Mouse (Mus musculus): ENCODE data around the gene Skap1. TPM values are rescaled to one million over a fixed set of nuclear protein-coding genes. Genes with fewer than 3 reads are reported as not detected.

The Skap1 gene
- polyA plus RNA-seq, 1 experiment from 2014 or later, result 10.6 TPM

DNA sequence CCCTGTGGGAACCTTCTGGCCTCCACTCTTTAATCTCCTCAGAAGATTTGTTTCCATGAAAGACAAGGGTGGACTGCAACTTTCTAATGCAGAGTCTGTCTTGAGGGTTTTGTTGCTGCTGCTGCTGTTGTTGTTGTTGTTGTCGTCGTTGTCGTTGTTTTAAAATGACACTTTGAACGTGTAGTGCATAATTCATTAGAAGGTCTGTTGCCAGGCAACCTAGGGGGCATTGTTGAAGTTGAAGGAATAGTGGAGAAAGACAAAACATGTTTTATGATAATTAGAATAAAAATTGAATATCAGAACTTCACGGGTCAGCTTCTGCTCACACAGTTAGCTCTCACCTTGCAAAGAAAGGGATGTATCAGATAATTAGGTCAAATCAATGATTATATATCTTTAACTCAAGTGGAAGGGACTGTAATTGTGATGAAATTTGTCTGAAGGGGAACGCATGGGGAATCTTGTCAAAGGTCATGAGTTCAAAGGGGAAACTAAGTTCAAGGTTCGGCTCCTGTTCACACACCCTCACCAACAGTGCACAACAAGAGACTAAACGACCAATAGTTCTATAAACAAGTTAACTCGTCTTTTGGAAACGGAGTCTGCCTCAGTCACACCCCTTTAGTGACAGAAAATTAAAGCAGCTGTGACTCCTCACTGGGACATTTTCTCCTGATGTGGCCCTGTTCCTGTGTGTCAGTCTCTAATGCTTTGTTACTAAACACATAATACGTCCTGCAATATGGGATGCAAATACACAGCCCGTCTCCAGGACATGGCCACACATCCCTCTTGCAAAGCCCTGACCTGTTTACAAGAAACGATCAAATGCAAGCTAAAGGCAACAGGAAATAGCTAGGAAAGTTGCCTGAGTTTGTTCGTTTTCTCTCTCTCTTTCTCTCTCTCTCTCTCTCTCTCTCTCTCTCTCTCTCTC lies 112.4 kb downstream of the Skap1 start:
- no peak for ATAC-seq (replicated peaks; ENCODE audit: low FRiP score)
- H3K4me2 ChIP-seq, result no peak overlapping the region
- H3K9me3 ChIP-seq (replicated peaks), result no peaks in the 10 kb centered on the region
- WGBS, result 34% methylated on average over 14 of the region's 14 CpGs
- no peaks in the 10 kb centered on the region for H3K27me3 ChIP-seq
- no peaks in the 10 kb centered on the region for H3K36me3 ChIP-seq
- H3K9ac ChIP-seq, result no peak overlapping the region
- H3K27ac ChIP-seq, result no peak overlapping the region
- peaks cover 45% of the 10 kb centered on the region for H3K4me1 ChIP-seq
- H3K4me3 ChIP-seq (replicated peaks), result no peak overlapping the region

DNA sequence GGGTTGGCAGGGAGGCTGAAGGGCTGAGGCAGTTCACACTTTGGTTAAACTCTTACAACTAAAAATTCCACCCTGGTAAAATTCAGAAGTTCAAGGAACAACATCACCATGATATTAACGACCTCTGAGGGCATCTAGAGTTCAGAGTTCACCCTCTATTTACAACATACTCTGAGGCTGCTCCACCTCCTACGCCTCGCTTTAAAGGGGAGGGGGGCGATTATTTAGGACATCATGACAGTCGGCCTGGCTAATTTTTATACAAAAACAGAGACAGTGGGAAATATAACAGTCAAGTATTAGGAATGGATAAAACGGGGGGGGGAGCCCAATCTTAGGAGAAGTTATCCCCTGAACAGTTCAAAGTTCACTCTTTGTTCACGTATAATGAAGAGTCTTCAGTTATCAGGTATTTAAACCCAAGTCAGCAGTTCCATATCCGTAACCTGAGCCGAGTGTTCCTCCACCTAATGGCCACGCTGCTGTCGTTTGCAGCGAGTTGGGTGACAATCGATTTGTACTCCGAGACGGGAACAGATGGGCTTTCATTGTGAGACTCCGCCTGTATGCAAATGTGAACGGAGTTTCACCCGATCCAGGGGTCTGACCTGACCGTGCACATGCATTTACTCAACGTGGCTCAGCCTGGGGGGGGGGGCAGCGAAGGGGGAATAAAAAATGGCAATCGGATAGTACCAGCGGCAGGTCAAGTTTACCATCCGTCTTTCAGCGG lies 114.3 kb downstream of the Skap1 start:
- peak overlapping the region; percentile 73 for H3K27ac ChIP-seq
- 3% methylated on average over 25 of the region's 25 CpGs for WGBS

GRCm38 (mm10) chr11:96581604-96582384 lies 117.4 kb downstream of the Skap1 start:
- H3K4me1 ChIP-seq, result peaks cover 46% of the 10 kb centered on the region
- ATAC-seq (replicated peaks; ENCODE audit: low FRiP score), result peak; percentile 64; the same call in 1 of the 2 replicates
- H3K4me3 ChIP-seq (replicated peaks), result no peak overlapping the region
- H3K27ac ChIP-seq, result no peak overlapping the region
- H3K36me3 ChIP-seq, result no peaks in the 10 kb centered on the region
- H3K9ac ChIP-seq, result no peak overlapping the region
- no peak overlapping the region for H3K4me2 ChIP-seq
- WGBS, result 45% methylated on average over 10 of the region's 10 CpGs
- no peaks in the 10 kb centered on the region for H3K27me3 ChIP-seq
- H3K9me3 ChIP-seq (replicated peaks), result no peaks in the 10 kb centered on the region

More for the DNA sequence above, 114.3 kb downstream of the Skap1 start:
- H3K36me3 ChIP-seq, result no peaks in the 10 kb centered on the region
- no peaks in the 10 kb centered on the region for H3K9me3 ChIP-seq (replicated peaks)
- H3K27me3 ChIP-seq, result no peaks in the 10 kb centered on the region
- peak overlapping the region; percentile 57 for H3K4me2 ChIP-seq
- ATAC-seq (replicated peaks; ENCODE audit: low FRiP score), result peak; percentile 62; the same call in 1 of the 2 replicates
- peaks cover 53% of the 10 kb centered on the region for H3K4me1 ChIP-seq
- 0 out of 2 replicates have a peak overlapping the region, but pooled peaks have one; percentile 6 for H3K9ac ChIP-seq
- peak overlapping the region; percentile 29 for H3K4me3 ChIP-seq (replicated peaks)

- Histone ChIP-seq H3K27ac (no peak overlapping the region), H3K9me3 (replicated peaks) (no peaks in the 10 kb centered on the region), H3K4me1 (peaks cover 40% of the 10 kb centered on the region), H3K4me2 (no peak overlapping the region), H3K9ac (no peak overlapping the region), H3K27me3 (0 out of 2 replicates have a peak, but pooled peaks cover 3% of the 10 kb centered on the region), H3K4me3 (replicated peaks) (no peak overlapping the region), H3K36me3 (no peaks in the 10 kb centered on the region)
- WGBS, result 30% methylated on average over 10 of the region's 10 CpGs
- no peak for ATAC-seq (replicated peaks; ENCODE audit: low FRiP score)
Measured at GRCm38 (mm10) chr11:96582595-96582994, 118.2 kb downstream of the Skap1 start.

DNA sequence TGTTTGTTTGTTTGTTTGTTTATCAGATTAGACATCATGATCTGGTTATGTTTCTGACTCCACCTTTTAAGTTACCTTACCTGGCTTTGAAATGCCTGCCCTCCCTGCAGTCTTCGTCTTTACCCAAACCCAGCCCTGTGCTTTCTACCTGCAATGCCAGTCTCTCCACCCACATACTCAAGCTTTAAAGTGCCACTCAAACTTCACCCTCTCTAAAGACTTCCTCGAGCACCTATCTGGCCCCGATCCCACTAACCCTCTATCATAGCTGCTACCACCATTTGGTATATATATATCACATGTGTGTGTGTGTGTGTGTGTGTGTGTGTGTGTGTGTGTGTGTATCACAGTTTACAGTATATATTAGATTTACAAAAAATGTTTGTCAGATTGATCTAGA lies 125.4 kb downstream of the Skap1 start:
- H3K27ac ChIP-seq, result no peak overlapping the region
- H3K36me3 ChIP-seq, result no peaks in the 10 kb centered on the region
- peaks cover 19% of the 10 kb centered on the region; the same call in 1 of the 2 replicates for H3K27me3 ChIP-seq
- no peak for ATAC-seq (replicated peaks; ENCODE audit: low FRiP score)
- H3K4me3 ChIP-seq (replicated peaks), result no peak overlapping the region
- H3K9ac ChIP-seq, result no peak overlapping the region
- H3K4me1 ChIP-seq, result peaks cover 14% of the 10 kb centered on the region; the same call in 1 of the 2 replicates
- 70% methylated on average over 3 of the region's 3 CpGs for WGBS
- no peak overlapping the region for H3K4me2 ChIP-seq
- no peaks in the 10 kb centered on the region for H3K9me3 ChIP-seq (replicated peaks)

GRCm38 (mm10) chr11:96595890-96596289 lies 131.5 kb downstream of the Skap1 start:
- Histone ChIP-seq H3K27me3 (peaks cover 8% of the 10 kb centered on the region; the same call in 1 of the 2 replicates), H3K9me3 (replicated peaks) (no peaks in the 10 kb centered on the region), H3K4me3 (replicated peaks) (no peak overlapping the region), H3K4me2 (peak overlapping the region; percentile 35), H3K27ac (no peak overlapping the region), H3K36me3 (no peaks in the 10 kb centered on the region), H3K9ac (no peak overlapping the region), H3K4me1 (peaks cover 21% of the 10 kb centered on the region)
- no peak for ATAC-seq (replicated peaks; ENCODE audit: low FRiP score)
- WGBS, result 29% methylated on average over 12 of the region's 12 CpGs

DNA sequence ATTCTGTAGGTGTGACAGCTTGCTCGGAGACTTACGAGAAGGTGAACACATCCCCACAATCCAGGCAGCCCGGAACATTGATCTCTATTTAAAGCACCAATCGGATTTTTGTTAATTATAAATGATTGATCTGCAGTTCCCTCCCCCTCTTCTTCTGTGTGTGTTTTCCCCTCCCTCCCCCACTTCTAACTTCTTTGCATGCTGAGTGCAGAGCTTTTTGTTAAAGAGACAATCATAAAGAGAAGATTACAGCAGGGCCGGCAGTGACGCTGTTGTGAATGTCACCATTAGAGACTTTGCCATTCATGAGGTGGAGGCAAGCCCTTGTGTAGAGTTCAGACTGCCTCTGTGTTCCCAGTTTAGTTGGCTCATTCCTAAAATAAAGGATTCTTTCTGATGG lies 131.9 kb downstream of the Skap1 start:
- no peak for ATAC-seq (replicated peaks; ENCODE audit: low FRiP score)
- peaks cover 21% of the 10 kb centered on the region for H3K4me1 ChIP-seq
- peak overlapping the region; percentile 35 for H3K4me2 ChIP-seq
- no peak overlapping the region for H3K4me3 ChIP-seq (replicated peaks)
- H3K36me3 ChIP-seq, result no peaks in the 10 kb centered on the region
- 27% methylated on average over 6 of the region's 6 CpGs for WGBS
- H3K9me3 ChIP-seq (replicated peaks), result no peaks in the 10 kb centered on the region
- no peak overlapping the region for H3K27ac ChIP-seq
- no peak overlapping the region for H3K9ac ChIP-seq
- peaks cover 8% of the 10 kb centered on the region; the same call in 1 of the 2 replicates for H3K27me3 ChIP-seq

DNA sequence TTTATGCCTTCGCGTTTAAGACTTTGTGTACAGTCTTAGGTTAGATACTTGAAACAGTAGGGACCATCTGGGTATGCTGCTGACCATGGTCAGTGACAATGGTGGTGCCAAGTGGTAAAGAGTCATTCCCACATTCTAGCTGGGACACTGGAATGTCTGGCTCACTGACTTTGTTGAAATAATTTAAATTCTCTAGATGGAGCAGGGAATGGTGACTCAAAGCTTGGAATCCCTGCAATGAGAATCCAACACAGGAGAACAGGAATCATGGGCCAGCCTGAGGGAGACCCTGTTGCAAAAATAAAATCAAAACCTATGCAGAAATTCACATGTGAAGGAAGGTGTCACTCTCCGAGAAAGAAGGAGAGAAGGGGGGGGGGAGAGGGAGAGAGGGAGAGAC lies 138.4 kb downstream of the Skap1 start:
- H3K4me3 ChIP-seq (replicated peaks), result no peak overlapping the region
- 74% methylated on average over 3 of the region's 3 CpGs for WGBS
- H3K4me1 ChIP-seq, result peaks cover 20% of the 10 kb centered on the region
- no peak overlapping the region for H3K9ac ChIP-seq
- ATAC-seq (replicated peaks; ENCODE audit: low FRiP score), result no peak
- H3K27ac ChIP-seq, result no peak overlapping the region
- H3K27me3 ChIP-seq, result no peaks in the 10 kb centered on the region
- H3K9me3 ChIP-seq (replicated peaks), result no peaks in the 10 kb centered on the region
- H3K36me3 ChIP-seq, result no peaks in the 10 kb centered on the region
- no peak overlapping the region for H3K4me2 ChIP-seq

- WGBS, result 39% methylated on average over 6 of the region's 6 CpGs
- no peaks in the 10 kb centered on the region for H3K9me3 ChIP-seq (replicated peaks)
- no peak overlapping the region for H3K4me3 ChIP-seq (replicated peaks)
- H3K9ac ChIP-seq, result no peak overlapping the region
- H3K4me1 ChIP-seq, result peaks cover 20% of the 10 kb centered on the region
- no peaks in the 10 kb centered on the region for H3K36me3 ChIP-seq
- ATAC-seq (replicated peaks; ENCODE audit: low FRiP score), result no peak
- H3K4me2 ChIP-seq, result no peak overlapping the region
- H3K27ac ChIP-seq, result peak overlapping the region; percentile 77
- 0 out of 2 replicates have a peak, but pooled peaks cover 2% of the 10 kb centered on the region for H3K27me3 ChIP-seq
Measured at GRCm38 (mm10) chr11:96604306-96604705, 139.9 kb downstream of the Skap1 start.

DNA sequence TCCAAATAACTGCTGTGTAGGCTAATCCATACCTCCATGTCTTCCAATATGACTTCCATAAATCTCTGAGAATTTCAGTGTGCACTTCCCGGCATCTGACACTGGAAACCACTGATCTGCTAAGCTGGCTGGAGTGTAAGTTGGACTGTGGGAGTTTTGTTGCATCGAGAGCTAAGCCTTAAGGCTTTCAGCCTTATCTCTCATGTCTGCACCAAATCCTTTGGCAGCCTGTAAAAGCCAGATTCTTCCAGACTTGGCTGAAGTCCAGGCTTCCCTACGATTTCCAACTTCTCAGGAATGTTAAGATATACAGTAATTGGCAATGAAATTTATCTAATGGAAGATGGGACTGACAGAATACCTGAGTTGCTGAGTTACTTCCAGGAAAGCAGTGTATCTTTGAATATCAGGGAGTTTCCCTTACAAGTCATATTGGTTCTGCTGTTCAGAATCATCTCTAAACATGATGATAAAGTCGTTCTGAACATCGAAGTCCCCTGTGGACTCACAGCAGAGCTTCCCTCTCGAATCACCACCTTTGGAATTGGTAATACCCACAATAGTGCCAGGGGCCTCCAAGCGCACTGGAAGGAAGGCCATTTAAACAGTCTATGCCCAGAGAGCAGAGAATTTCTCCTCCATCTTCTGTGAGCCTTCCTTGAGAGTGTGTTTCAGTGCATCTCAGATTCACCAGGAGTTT lies 140.5 kb downstream of the Skap1 start:
- H3K4me1 ChIP-seq, result peaks cover 20% of the 10 kb centered on the region
- no peaks in the 10 kb centered on the region for H3K9me3 ChIP-seq (replicated peaks)
- no peak for ATAC-seq (replicated peaks; ENCODE audit: low FRiP score)
- no peak overlapping the region for H3K4me3 ChIP-seq (replicated peaks)
- H3K9ac ChIP-seq, result no peak overlapping the region
- WGBS, result 48% methylated on average over 7 of the region's 7 CpGs
- H3K36me3 ChIP-seq, result no peaks in the 10 kb centered on the region
- no peak overlapping the region for H3K4me2 ChIP-seq
- peak overlapping the region; percentile 77 for H3K27ac ChIP-seq
- H3K27me3 ChIP-seq, result 0 out of 2 replicates have a peak, but pooled peaks cover 2% of the 10 kb centered on the region

DNA sequence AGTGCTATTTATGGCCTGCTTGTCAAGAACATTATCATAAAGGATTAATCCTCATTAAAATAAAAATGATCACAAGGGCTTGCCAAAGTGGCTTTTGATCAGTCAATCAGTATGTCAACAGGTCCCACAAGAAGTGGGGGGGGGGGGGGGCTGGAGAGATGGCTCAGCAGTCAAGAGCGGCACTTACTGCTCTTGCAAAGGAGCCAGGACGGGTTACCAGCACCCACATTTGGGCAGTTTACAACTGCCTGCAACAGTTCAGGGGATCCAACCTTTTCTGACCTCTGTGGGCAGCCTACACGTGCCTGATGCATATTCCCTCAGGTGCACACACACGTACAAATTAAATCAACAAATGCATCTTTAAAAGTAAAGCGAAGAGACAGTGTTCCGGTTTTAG lies 141.1 kb downstream of the Skap1 start:
- Histone ChIP-seq H3K4me3 (replicated peaks) (no peak overlapping the region), H3K27ac (no peak overlapping the region), H3K9ac (no peak overlapping the region), H3K27me3 (0 out of 2 replicates have a peak, but pooled peaks cover 2% of the 10 kb centered on the region), H3K4me2 (no peak overlapping the region), H3K4me1 (peaks cover 20% of the 10 kb centered on the region), H3K9me3 (replicated peaks) (no peaks in the 10 kb centered on the region), H3K36me3 (no peaks in the 10 kb centered on the region)
- 79% methylated on average over 6 of the region's 6 CpGs for WGBS
- no peak for ATAC-seq (replicated peaks; ENCODE audit: low FRiP score)
